Mouse (Mus musculus) megakaryocyte-erythroid progenitor cell, adult 5-6 weeks (primary cell): ENCODE measurements around the gene Phldb1. TPM values are rescaled to one million over a fixed set of nuclear protein-coding genes. Genes with fewer than 3 reads are reported as not detected.
A peak's percentile ranks its signal among the peaks of the same experiment; 100 is the strongest.
"Not testable (repeated sequence)": the region's sequence is repeated elsewhere in the genome, so short reads cannot be mapped to it uniquely, and the experiment has no call there.

Experiments
- ATAC-seq: replicated peaks from 2 replicates; pipeline ENCODE4 v1.8.0; 2016; ENCODE audit warnings: mild to moderate bottlenecking, inconsistent platforms; ENCODE audit not compliant: severe bottlenecking, poor library complexity, low FRiP score, low TSS enrichment
- total RNA-seq, 2 experiments: library from RNA; stranded (forward) in 1 of 2; stranded (reverse) in 1 of 2; fragments of 200-1000, 215-1000 nt in 1 of 2; fragments of >200 nt in 1 of 2; fragmentation: Nextera tagmentation in 1 of 2; gene quantifications; 2 replicates each; pipeline ENCODE4 v1.2.3; 2014 to 2017

The Phldb1 gene
- 3.7 and 5.3 TPM in 2 replicates for total RNA-seq (2014; fragmentation: Nextera tagmentation)
- total RNA-seq (2017), result 1.6 and 14.1 TPM in 2 replicates

DNA sequence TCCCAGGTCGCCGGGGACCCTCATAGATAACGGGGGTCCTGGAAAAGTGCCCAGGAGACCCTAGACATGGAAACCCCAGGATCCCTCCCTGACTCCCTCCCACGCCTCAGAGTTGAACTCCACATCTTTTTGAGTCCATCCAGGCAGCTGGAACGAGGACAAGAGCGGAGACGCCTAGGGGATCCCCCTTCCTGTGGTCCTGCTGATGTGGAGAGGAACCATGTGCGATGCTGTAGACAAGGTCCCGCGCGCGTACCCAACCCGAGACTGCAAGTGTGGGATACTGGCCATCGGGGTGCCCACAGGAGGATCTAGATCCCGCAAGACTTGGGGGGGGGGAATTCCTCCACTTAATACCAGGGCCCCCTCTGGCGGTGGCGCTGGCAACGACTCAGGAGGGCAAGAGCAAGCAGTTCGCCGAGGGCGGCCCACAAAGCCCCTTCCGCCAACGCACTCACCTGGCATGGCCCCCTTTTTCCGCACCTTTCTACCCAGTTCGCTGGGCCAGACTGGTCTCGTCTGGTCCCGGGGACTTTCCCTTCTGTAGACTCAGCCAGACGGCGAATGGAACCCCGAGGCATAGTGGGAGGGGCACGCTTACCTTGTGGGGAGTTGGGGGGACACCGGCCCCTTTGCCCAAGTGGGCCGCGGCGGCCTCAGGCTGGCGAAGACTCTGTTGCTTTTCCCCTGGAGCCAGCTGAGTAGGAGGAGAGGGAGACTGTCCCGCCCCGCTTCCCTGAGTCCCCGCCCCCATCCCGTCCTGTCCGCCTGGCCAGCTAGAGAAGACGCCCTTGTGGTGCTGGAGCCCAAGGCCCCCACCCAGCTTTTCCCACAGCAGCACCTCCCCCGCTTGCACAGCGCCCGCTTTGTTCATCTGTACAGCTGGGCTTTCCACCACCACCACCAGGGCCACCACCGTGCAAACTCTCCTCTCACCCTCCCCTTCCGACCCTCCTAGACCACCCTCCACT is at the start of gene Phldb1:
TSS of gene Phldb1 (minus strand) at position 675 of the 971 bp plus-strand sequence.
- peak; percentile 27; the same call in 1 of the 2 replicates for ATAC-seq

DNA sequence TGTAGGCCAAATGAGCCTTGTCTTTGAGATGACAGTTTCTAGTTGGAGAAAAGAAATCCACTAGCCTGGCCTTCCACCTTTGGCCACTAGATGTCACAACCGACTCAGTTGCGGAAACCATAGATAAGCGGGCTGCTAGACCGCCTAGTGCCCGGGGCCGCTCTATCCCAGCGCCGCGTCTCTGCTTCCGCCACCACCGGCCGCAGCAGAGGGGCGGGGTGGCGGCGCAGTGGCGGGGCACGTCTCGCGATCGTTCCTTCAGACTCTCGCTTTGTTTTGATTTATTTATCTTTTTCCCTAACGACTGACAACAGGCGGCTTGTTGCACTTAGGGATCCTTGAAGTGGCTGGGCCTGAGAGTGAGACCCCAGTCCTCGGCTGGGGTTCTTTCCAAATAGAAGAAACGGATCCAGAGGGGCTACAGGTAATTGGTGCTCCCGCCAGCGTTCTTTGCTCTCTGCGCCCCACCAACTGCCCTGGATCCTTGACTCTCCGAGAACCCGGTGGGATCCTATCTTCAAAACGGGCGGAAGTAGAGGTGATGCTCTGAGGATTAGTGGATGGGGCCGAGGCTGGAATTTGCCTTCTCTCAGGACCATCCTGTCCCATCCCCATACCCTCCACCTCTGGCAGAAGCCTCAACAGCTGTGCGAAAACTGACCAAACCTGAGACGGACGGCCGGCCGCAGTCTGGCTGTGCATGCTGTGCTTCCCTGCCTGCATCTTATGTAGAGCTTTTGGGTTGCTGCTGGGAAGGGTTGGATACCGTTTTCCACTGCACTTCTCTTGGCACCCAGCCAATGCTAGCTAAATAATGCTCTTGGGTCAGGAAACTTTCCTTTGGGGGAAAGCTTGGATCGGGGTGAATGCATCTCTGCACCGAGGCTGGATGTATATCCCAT is 38.0 kb upstream of the Phldb1 start:
- ATAC-seq, result peak; percentile 99

DNA sequence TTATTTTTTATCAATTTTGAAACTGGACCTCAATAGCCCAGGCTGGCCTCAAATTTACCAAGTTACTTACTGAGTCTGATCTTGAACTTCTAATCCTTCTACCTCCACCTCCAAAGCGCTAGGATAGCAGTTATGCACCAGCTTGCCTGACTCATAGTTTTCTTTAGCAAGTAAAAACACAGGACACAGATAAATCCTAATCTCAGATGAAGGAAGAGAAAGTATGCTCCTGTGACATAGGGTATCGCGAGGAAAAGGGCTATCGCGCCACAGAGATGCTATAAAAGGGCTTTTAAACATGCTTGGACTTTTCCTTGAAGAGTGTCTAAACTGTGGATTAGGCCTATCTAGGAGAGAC is 37.4 kb upstream of the Phldb1 start:
- ATAC-seq, result no peak; the same call in 1 of the 2 replicates

DNA sequence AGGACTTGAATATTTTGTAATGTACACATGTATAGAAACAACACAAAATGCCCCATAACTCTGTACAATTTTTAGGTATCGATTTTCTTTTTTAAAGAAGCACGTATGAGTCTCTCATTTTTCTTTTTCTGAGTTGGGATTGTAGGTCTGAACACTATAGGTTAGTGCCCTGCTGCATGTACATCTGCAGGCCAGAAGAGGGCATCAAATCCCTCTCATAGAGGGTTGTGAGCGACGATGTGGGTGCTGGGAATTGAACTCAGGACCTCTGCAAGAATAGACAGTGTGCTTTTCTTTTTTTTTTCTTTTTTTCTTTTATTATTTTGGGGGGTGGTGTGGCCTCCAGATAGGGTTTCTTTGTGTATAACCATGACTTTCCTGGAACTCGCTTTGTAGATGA is 36.4 kb upstream of the Phldb1 start:
- ATAC-seq, result no peak

DNA sequence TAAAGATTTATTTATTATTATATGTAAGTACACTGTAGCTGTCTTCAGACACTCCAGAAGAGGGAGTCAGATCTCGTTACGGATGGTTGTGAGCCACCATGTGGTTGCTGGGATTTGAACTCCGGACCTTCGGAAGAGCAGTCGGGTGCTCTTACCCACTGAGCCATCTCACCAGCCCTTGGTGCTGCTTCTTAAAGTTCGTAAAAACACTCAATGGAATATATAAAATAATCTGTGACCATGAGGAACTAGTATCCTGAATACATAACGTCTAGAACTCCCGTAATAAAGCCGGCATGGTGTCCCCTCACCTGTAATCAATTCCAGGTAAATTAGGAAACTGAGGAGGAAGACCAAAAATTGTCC is 33.0 kb upstream of the Phldb1 start:
- ATAC-seq, result not testable (repeated sequence)

DNA sequence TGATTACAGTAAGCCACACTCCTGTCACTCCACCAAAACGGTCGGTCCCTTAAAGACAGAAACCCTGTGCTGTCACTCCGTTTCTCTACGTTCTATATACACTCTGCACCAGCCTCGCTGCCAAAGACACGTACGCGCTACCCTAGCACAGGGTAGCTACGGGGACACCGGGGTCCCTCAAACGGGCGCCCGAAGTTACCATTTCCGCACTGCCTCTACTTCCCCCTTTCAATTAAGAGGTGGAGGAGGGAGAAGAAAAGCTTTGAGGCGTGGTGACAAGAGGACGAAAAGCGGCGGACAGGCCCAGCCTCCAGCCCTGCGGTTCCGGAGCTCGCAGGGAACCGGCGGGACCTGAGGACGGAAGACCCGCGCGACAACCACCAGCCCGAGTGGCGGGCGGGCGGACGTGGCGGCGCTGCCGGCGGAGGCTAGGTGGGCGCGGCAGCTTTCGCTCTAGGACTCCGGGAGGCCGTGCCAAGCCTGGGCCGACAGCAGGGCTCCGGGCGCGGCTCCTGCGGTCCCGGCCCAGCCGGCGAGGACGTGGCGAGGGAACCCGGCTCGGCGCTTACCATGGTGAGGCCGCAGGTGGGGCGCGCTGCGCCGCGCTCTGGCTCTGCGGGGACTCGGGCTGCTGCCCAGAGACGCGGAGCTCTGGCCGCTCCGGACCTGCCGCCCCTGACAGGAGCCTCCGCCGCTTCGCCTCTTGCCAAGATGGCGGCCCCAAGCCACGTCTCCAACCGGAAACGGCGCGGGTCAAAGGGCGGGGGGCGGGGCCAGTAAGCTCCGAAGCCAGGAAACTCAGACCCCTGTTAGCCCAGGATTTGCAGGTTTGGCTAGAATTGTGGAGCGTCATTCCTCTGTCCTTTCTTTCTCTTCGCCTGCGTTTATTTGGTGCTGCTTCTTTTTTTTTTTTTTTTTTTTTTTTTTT is 32.4 kb upstream of the Phldb1 start, which contains the start of the genes Arcn1 and Ift46:
TSS of gene Arcn1 (minus strand) at position 745 of the 928 bp plus-strand sequence.
TSS of gene Ift46 (plus strand) at position 808 of the 928 bp plus-strand sequence.
- peak; percentile 84 for ATAC-seq

DNA sequence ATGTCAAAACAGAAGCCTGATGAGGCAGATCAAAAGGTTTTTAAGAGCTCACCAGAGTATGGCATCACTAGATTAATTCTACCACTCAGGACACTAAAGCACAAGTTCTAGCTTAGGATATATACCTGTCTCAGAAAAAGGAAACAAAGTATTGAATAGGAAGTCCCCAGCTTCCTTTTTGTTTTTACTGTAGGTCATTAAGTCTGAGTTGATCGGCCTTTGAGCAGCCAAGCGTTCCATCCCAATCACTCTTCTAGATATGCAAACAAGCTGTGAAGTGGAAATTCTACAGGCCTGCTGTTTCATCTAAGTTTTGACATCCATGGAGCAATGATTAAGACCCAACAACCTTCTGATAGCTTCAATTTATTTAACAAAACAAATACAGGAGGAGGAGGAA is 25.9 kb upstream of the Phldb1 start:
- ATAC-seq, result no peak

DNA sequence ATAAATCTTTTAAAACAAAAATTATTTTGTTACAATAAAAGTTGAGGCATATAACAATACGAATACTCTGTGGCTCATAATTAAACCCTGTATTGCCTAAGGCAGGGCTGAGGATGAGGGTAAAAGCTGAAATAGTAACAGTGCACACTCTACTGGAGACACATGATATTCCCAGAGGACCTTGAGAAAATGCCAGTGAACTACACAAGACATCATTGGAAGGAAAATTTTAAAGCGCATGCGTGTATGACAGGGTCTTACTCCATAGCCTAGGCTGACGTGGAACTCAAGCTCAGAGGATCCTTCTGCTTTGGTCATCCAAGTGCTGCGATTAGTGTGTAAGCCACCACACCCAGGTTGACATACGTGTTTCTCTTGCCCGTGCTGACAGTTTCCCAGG is 13.5 kb upstream of the Phldb1 start:
- ATAC-seq, result no peak

DNA sequence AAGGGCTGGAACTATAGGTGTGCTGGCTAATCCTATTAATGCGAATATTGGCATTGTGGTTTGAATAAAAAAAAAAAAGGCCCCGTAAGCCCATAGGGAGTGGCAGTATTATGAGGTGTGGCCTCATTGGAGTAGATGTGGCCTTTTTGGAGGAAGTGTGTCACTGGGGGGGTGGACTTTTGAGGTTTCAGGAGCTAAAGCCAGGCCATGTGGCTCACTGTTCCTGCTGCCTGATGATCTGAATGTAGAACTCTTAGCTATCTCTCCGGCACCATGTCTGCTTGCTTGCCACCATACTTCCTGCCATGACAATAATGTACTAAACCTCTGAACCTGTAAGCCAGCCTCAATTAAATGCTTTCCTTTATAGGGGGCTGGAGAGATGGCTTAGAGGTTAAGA is 12.3 kb upstream of the Phldb1 start:
- no peak for ATAC-seq

DNA sequence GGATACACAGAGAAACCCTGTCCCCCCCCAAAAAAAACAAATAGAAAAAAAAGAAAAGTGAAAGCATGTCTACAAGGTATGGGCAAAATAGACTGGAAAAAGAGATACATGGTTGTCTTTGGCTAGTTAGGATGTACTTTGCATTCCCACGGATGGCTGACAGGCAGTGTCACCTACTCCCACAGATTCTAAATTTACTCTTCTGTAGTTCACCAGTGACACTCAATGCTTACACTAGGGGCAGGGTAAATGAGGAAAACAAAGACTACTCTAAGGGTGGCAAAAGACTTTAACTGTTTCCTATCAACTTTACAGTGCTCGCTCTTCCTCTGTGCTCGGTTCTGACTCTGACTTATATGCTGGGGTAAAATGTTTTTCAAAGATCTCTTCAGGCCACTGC is 11.7 kb upstream of the Phldb1 start:
- no peak for ATAC-seq

DNA sequence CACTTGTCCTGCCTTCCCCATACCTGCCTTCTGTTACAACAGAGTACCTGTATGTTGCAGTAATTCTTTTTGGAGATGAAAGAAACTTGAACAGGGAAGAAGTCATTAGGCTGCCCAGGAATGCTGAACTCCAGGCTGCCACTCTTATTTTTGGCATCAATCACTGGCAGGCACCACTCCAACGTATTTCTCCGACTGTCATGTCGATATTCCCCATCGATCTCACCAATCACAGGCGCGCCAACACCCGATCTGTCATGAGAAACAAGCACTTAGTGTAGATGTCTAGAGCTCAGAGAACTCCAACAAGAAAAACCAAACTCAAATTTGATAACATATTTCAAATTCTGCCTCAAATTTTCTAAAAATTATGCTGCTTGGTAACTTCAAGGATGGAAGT is 10.4 kb upstream of the Phldb1 start:
- no peak for ATAC-seq

DNA sequence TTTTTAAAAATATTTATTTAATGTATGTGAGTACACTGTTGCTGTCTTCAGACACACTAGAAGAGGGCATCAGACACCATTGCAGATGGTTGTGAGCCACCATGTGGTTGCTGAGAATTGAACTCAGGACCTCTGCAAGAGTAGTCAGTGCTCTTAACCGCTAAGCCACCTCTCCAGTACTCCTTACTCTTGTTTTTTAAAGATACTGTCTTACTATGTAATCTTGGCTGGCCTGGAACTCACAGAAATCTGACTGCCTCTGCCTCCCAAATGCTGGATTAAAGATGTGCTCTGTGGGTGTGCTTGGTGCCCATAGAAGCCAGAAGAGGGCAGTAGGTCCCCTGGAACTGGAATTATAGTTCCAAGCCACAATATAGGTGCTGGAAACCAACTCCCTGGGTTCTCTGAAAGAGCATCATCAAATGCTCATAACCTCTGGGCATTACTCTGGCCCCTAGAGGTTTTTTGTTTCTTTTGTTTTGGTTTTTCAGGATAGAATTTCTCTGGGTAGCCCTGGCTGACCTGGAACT is 5.7 kb upstream of the Phldb1 start:
- 0 out of 2 replicates have a peak, but pooled peaks have one; percentile 45 for ATAC-seq

DNA sequence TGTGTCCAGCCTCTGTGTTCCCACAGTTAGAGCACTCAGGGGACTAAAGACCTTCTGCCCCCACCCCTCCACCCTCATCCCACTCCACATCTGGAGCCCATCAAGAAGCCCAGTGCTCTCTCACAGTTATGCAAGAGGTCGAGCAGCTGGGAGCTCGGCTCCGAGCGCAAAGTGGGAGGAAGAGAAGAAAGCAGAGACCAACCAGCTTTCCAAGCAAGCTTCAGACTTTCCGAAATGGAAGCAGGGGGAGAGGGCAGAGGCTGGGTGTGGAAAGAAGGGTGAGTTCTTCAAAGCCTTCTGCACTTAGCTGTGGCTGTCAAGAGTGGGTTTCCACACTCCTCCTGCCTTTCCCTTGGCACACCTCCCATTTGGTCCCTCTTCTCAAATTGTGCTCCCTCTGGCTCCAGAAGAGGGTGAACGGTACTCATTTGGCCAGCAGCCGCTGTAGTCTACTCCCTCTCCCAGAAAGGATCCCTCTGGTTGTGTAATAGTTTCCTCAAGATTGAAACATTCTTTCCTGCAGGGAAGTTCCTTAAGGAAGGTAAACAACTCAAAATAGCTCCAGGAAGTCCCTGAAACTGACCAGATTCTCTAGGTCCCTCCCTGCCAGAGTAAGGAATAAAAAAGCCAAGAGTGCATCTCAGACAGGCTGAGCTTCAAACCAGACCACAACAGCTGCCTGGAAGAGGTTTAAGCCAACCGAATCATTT is 2.4 kb upstream of the Phldb1 start:
- ATAC-seq, result no peak

DNA sequence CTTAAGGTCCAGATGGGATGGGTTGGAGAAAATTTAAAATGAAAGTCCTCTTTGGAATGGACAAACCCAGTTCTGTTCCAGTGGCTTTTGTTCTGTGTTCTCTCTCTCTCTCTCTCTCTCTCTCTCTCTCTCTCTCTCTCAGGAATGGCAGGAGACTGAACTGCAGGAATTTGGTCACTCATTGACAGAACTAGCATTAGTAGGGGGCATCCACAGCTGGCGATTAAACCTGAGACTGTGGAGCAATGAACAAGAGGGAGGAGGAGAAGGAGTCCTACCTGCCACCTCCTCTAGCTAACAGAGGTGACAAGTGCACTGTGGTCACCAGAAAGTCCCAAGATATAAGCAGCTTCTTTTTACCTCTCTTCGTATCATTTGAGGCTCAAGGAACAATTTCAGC is 1.3 kb upstream of the Phldb1 start:
- ATAC-seq, result no peak

DNA sequence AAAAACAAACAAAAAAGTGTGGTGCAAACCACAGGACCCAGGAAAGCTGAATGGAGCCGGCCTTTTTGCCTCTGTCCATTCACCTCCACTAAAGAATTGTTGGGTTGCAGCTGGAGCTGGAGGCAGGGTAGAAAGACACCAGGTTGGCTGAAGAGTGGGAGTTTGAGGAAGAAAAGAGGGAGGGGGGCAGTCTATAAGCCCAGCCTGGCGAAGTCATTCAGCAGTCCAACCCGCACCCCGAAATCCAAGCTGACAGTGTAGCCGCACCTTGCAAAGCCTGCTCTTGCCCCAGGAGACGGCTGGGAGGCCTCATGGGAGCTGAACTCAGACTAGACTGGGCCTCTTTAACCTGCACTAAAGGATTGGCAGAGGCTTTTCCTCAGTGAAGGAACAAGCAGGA is 888 bp upstream of the Phldb1 start:
- ATAC-seq, result no peak

DNA sequence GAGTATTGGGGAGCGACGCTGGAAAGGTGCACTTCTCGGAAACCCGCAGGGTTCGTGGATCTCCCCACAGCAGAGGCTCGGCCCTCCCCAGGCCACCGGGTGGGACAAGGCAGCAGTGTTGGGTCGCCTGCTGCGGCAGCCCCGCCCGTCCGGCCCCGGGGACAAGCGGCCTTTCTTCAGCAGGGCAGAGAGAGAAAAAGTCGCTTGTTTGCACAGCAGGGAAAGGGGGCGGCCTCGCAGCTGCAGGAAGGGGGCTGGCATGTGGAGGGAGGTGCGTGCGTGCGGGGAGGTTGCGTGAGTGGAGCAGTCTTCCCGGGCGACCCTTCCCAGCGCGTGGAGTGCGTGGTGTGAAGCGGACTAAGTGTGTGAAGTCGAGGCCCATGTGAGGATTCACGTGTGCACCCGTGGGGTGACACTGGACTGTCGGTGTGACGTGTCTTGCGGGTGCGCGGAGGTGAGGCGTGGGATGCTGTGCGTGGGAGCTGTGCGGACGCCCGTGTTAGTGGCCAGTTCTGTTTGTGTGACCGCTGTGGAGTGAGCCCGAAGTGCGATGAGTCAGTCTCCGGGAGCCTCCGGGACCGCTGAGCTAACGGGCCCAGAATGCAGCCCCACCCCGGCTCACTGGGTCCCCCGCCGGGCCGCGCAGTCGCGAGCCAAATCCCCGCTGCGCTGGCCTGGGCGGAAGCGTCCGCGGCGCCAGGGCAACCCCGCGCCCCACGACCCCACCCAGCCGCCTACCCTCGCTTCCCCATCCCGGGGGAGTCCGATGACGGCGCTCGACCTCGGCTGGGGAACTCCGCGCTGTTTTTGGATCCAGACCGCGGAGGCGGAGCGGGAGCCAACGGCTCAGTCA is 1.1 kb downstream of the Phldb1 start:
- ATAC-seq, result 0 out of 2 replicates have a peak, but pooled peaks have one; percentile 12

DNA sequence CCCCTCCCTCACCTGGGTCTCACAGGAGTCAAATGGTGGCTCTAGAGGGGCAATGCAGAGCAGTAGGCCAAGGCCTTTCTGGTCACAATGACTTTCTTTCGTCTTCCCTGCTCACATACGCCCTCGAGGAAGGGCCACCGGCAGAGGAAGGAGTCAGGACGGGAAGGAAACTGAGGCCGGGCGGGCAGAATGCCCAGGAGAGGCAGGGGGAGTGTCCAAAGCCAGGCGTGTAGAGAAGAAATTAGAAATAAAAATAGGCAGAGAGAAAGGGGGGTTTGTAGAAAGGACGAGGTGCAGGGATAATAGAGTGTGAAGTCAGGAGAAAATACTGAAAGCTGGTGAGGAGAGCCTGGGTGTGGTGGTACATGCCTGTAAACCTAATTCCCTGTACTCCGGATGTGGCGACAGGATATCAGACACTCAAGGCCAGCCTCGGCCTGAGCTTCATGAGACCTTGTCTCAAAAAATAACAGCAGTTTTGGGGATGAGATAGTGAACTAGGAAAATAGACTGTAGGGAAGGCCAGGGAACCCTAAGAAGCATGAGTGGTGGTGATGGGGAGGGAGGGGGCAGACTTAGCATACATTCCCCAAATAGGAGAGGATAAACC is 2.0 kb downstream of the Phldb1 start:
- no peak for ATAC-seq
